Mouse (Mus musculus) inflammation-experienced regulatory T-cells, adult 16 weeks (primary cell): Measurements from ENCODE around the gene Hsd17b7. TPM values are rescaled to one million over a fixed set of nuclear protein-coding genes. Genes with fewer than 3 reads are reported as not detected.

Experiments used
- polyA plus RNA-seq: library from polyadenylated mRNA; unstranded; fragments of 100-300 nt; shearing (Covaris generic); gene quantifications from one replicate; pipeline ENCODE4 v1.2.1, GENCODE M21; 2017

Hsd17b7 gene
- polyA plus RNA-seq: 7.3 TPM

GRCm38 (mm10) chr1:169968792-169969515 is at the start of gene Hsd17b7:
Hsd17b7 (minus strand) TSS chr1:169969241.

GRCm38 (mm10) chr1:169928454-169928971 is 40.5 kb downstream of the Hsd17b7 start, which contains the start of gene Ccdc190:
Ccdc190 (plus strand) TSS chr1:169928648.

Other genes with a start within 250 kb of the Hsd17b7 start
- gene Rgs4, start 221.6 kb downstream of the Hsd17b7 start, polyA plus RNA-seq: not detected
- not detected for gene Ccdc190, start 40.6 kb downstream of the Hsd17b7 start, polyA plus RNA-seq
- not detected for gene Ddr2, start 141.5 kb upstream of the Hsd17b7 start, polyA plus RNA-seq
- 17.3 TPM for gene Uap1, start 205.7 kb upstream of the Hsd17b7 start, polyA plus RNA-seq
- 7.2 TPM for gene Uhmk1, start 246.2 kb upstream of the Hsd17b7 start, polyA plus RNA-seq